Mouse (Mus musculus) adrenal gland, postnatal 14 days (tissue): ENCODE results near the gene Eps15l1. TPM values are rescaled to one million over a fixed set of nuclear protein-coding genes. Genes with fewer than 3 reads are reported as not detected.

Experiments used
- DNase-seq: peaks from one replicate; pipeline ENCODE4 v3.0.0; 2021; ENCODE audit warnings: mixed read lengths
- total RNA-seq: library from RNA; stranded (reverse); gene quantifications from 2 replicates; pipeline ENCODE4 v1.2.3, GENCODE M21; 2021

The Eps15l1 gene
- total RNA-seq, 1 experiment from 2014 or later = 49.9 TPM

GRCm38 (mm10) chr8:72415252-72415651 lies 6.0 kb downstream of the Eps15l1 start:
- peak; percentile 39 for DNase-seq

GRCm38 (mm10) chr8:72413839-72414238 lies 7.4 kb downstream of the Eps15l1 start:
- no peak for DNase-seq

GRCm38 (mm10) chr8:72409443-72409842 lies 11.8 kb downstream of the Eps15l1 start:
- peak; percentile 23 for DNase-seq

GRCm38 (mm10) chr8:72407878-72408277 lies 13.4 kb downstream of the Eps15l1 start:
- no peak for DNase-seq

- DNase-seq = no peak
These were observed 18.3 kb downstream of the Eps15l1 start for GRCm38 (mm10) chr8:72402981-72403380.

- DNase-seq = no peak
These were observed 19.9 kb downstream of the Eps15l1 start for GRCm38 (mm10) chr8:72401381-72401780.

GRCm38 (mm10) chr8:72385737-72386136 lies 35.5 kb downstream of the Eps15l1 start:
- DNase-seq = no peak

GRCm38 (mm10) chr8:72382395-72382794 lies 38.9 kb downstream of the Eps15l1 start:
- peak; percentile 43 for DNase-seq

- no peak for DNase-seq
These were observed 40.6 kb downstream of the Eps15l1 start for GRCm38 (mm10) chr8:72380656-72381055.

GRCm38 (mm10) chr8:72376900-72377299 lies 44.4 kb downstream of the Eps15l1 start:
- no peak for DNase-seq

- DNase-seq = no peak
These were observed 45.0 kb downstream of the Eps15l1 start for GRCm38 (mm10) chr8:72376309-72376708.

GRCm38 (mm10) chr8:72375161-72375560 lies 46.1 kb downstream of the Eps15l1 start:
- DNase-seq = no peak

GRCm38 (mm10) chr8:72372311-72372710 lies 48.9 kb downstream of the Eps15l1 start:
- no peak for DNase-seq

GRCm38 (mm10) chr8:72371356-72371755 lies 49.9 kb downstream of the Eps15l1 start:
- no peak for DNase-seq

GRCm38 (mm10) chr8:72366435-72366834 lies 54.8 kb downstream of the Eps15l1 start:
- DNase-seq = no peak

- DNase-seq = peak; percentile 88
These were observed 55.4 kb downstream of the Eps15l1 start for GRCm38 (mm10) chr8:72365826-72366225.

- peak; percentile 29 for DNase-seq
These were observed 56.2 kb downstream of the Eps15l1 start for GRCm38 (mm10) chr8:72365016-72365415.

- DNase-seq = peak; percentile 34
These were observed 57.8 kb downstream of the Eps15l1 start for GRCm38 (mm10) chr8:72363457-72363856.

- DNase-seq = no peak
These were observed 58.5 kb downstream of the Eps15l1 start for GRCm38 (mm10) chr8:72362754-72363153.

GRCm38 (mm10) chr8:72360162-72360561 lies 61.1 kb downstream of the Eps15l1 start:
- no peak for DNase-seq

- DNase-seq = no peak
These were observed 64.7 kb downstream of the Eps15l1 start for GRCm38 (mm10) chr8:72356593-72356992.

GRCm38 (mm10) chr8:72354272-72354671 lies 67.0 kb downstream of the Eps15l1 start:
- peak; percentile 60 for DNase-seq

- no peak for DNase-seq
These were observed 67.6 kb downstream of the Eps15l1 start for GRCm38 (mm10) chr8:72353700-72354045.

- no peak for DNase-seq
These were observed 68.1 kb downstream of the Eps15l1 start for GRCm38 (mm10) chr8:72352951-72353699.
